Mouse (Mus musculus) cerebellum, adult 2 months (tissue): ENCODE data around the gene Wipf3.

Experiments
- CTCF ChIP-seq: fragments of 200-500 bp; IDR thresholded peaks from 2 replicates; pipeline ENCODE4 v1.5.1; 2011; ENCODE audit warnings: low read depth, mild to moderate bottlenecking, control low read depth, low read length, moderate library complexity, borderline replicate concordance; ENCODE audit not compliant: insufficient read depth
- POLR2A ChIP-seq: fragments of 200-500 bp; IDR thresholded peaks from 2 replicates; pipeline ENCODE4 v1.6.1; 2011; ENCODE audit warnings: low read length, control low read depth, borderline replicate concordance; ENCODE audit not compliant: insufficient read depth

- TF ChIP-seq CTCF (no peak), POLR2A (no peak)
Observed at GRCm38 (mm10) chr6:54412879-54413278, 16.5 kb upstream of the Wipf3 start.
